Mouse (Mus musculus) ES-Bruce4 (cell line): ENCODE measurements around the gene S100b.

ENCODE experiments used
- CTCF ChIP-seq: IDR thresholded peaks from one replicate; pipeline ENCODE4 v1.8.1; 2011; ENCODE audit warnings: low read depth, low read length
- EP300 ChIP-seq: IDR thresholded peaks from 2 replicates; pipeline ENCODE4 v1.6.1; 2011; ENCODE audit warnings: low read depth, low read length; ENCODE audit not compliant: insufficient read depth
- POLR2A ChIP-seq: IDR thresholded peaks from one replicate; pipeline ENCODE4 v1.8.1; 2011; ENCODE audit warnings: low read length; ENCODE audit not compliant: insufficient read depth

GRCm38 (mm10) chr10:76262431-76262830 lies 8.8 kb downstream of the S100b start:
- TF ChIP-seq POLR2A = no peak
- TF ChIP-seq EP300 = no peak
- no peak for TF ChIP-seq CTCF
